Mouse (Mus musculus): ENCODE data around the gene F10. TPM values are rescaled to one million over a fixed set of nuclear protein-coding genes. Genes with fewer than 3 reads are reported as not detected.

Gene F10
- polyA plus RNA-seq, 1 experiment from 2014 or later = 0.32 TPM

DNA sequence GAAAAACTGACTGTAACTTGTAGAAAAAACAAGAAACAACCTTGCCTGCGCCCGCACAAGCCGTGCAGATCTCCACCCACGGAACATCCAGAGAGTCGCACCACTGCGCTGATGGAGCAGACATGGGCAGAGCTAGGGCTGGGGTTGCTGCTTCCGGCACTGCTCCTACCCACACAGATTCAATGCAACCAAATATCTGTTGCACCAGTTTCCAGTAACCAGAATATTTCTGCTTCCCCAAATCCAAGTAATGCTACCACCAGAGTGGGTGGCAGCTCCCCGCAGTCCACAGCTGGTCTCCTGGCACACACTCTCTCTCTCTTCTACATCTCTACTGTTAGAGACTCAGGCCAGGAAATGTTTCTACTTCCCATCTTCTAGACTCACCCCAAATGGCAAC is 15.3 kb upstream of the F10 start:
- ATAC-seq (ENCODE audit: insufficient number of reproducible peaks, insufficient read depth, low FRiP score, low TSS enrichment, low read depth) = no peak
- 85% methylated on average over 8 of the region's 8 CpGs for WGBS
- H3K4me1 ChIP-seq = no peaks in the 10 kb centered on the region
- H3K27me3 ChIP-seq = no peaks in the 10 kb centered on the region
- H3K27ac ChIP-seq = no peak overlapping the region
- H3K36me3 ChIP-seq = peaks cover 26% of the 10 kb centered on the region
- no peaks in the 10 kb centered on the region for H3K9me3 ChIP-seq
- H3K9ac ChIP-seq = no peak overlapping the region
- no peak overlapping the region for H3K4me2 ChIP-seq
- no peak overlapping the region for H3K4me3 ChIP-seq

- Histone ChIP-seq H3K27me3 (no peaks in the 10 kb centered on the region), H3K36me3 (peaks cover under 1% of the 10 kb centered on the region; the same call in 1 of the 2 replicates), H3K9ac (no peak within 1 kb of the TSS), H3K4me2 (no peak within 1 kb of the TSS), H3K9me3 (no peaks in the 10 kb centered on the region), H3K4me3 (no peak within 1 kb of the TSS), H3K4me1 (0 out of 2 replicates have a peak, but pooled peaks cover 5% of the 10 kb centered on the region), H3K27ac (no peak within 1 kb of the TSS)
- 61% methylated on average over 10 of the region's 10 CpGs for WGBS
- no peak for ATAC-seq (ENCODE audit: insufficient number of reproducible peaks, insufficient read depth, low FRiP score, low TSS enrichment, low read depth)
These were observed 11.5 kb upstream of the F10 start, which contains the start of gene F7 for GRCm38 (mm10) chr8:13025487-13026224. Gene F7, plus strand, starts transcription at chr8:13026034.

DNA sequence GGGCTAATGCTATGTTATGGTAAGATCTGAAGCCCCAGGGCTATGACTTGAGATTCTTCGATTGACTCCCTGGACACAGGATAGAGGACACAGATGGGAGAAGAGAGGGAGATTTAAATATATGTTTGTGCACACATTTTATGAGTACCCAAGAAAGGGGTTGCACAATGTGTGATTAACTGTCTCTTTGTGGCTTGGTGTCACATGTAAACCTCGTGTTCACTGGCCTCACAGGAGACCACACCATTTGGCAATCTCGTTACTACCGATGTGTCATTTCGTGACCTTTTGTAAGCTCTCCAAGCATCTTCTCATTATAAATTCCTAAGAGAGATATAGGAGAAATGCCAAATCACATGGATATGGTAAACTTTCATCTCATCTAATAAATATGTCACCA is 9.5 kb upstream of the F10 start:
- no peak for ATAC-seq (ENCODE audit: insufficient number of reproducible peaks, insufficient read depth, low FRiP score, low TSS enrichment, low read depth)
- Histone ChIP-seq H3K9ac (no peak overlapping the region), H3K27ac (no peak overlapping the region), H3K9me3 (no peaks in the 10 kb centered on the region), H3K4me2 (no peak overlapping the region), H3K36me3 (no peaks in the 10 kb centered on the region), H3K4me1 (0 out of 2 replicates have a peak, but pooled peaks cover 5% of the 10 kb centered on the region), H3K4me3 (no peak overlapping the region), H3K27me3 (no peaks in the 10 kb centered on the region)
- 88% methylated on average over 5 of the region's 5 CpGs for WGBS

DNA sequence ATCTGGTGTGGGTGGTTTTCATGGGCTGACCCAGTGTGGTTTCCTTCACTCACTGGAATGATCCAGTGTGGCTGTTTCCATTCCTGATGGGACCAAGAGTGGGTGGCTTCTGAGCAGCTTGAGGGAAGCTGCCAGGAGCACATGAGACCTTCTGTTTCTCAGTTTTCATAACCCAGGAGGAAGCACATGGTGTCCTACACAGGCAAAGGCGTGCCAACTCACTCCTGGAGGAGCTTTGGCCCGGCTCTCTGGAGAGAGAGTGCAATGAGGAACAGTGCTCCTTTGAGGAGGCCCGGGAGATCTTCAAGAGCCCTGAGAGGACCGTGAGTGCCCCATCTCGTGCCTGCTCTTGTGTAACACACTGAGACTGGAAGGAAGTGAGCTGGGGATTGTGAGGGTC is 8.6 kb upstream of the F10 start:
- H3K4me2 ChIP-seq = no peak overlapping the region
- 69% methylated on average over 5 of the region's 5 CpGs for WGBS
- ATAC-seq (ENCODE audit: insufficient number of reproducible peaks, insufficient read depth, low FRiP score, low TSS enrichment, low read depth) = no peak
- H3K27me3 ChIP-seq = no peaks in the 10 kb centered on the region
- no peaks in the 10 kb centered on the region for H3K9me3 ChIP-seq
- H3K27ac ChIP-seq = no peak overlapping the region
- H3K36me3 ChIP-seq = no peaks in the 10 kb centered on the region
- no peak overlapping the region for H3K9ac ChIP-seq
- no peak overlapping the region for H3K4me3 ChIP-seq
- H3K4me1 ChIP-seq = 0 out of 2 replicates have a peak, but pooled peaks cover 5% of the 10 kb centered on the region

- ATAC-seq (ENCODE audit: insufficient number of reproducible peaks, insufficient read depth, low FRiP score, low TSS enrichment, low read depth) = no peak
- Histone ChIP-seq H3K4me2 (no peak overlapping the region), H3K36me3 (no peaks in the 10 kb centered on the region), H3K4me3 (no peak overlapping the region), H3K9ac (no peak overlapping the region), H3K27me3 (no peaks in the 10 kb centered on the region), H3K4me1 (0 out of 2 replicates have a peak, but pooled peaks cover 7% of the 10 kb centered on the region), H3K27ac (no peak overlapping the region), H3K9me3 (no peaks in the 10 kb centered on the region)
- WGBS = 87% methylated on average over 10 of the region's 10 CpGs
These were observed 729 bp upstream of the F10 start for GRCm38 (mm10) chr8:13036346-13036812.

DNA sequence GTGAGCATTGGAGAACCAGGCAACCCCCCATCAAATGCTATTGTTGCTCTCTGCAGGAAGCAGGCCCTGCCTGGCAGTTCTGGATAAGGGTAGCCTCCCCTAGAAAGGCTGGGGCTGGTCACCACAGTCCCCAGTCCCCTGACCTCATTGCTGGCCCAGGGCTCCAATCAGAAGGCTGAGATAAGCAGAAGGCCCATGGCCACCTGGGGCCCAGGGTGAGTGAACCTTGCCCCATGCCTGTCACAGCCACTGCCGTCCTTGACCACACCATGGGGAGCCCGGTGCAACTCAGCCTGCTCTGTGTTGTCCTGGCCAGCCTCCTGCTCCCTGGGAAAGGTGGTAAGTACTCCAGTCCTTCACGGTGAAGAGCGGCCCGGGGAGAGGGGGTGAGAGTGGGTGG is 461 bp downstream of the F10 start:
- H3K4me2 ChIP-seq = no peak overlapping the region
- H3K27me3 ChIP-seq = no peaks in the 10 kb centered on the region
- H3K9me3 ChIP-seq = no peaks in the 10 kb centered on the region
- H3K27ac ChIP-seq = no peak overlapping the region
- H3K36me3 ChIP-seq = no peaks in the 10 kb centered on the region
- ATAC-seq (ENCODE audit: insufficient number of reproducible peaks, insufficient read depth, low FRiP score, low TSS enrichment, low read depth) = no peak
- no peak overlapping the region for H3K4me3 ChIP-seq
- WGBS = 53% methylated on average over 5 of the region's 5 CpGs
- H3K9ac ChIP-seq = no peak overlapping the region
- H3K4me1 ChIP-seq = 0 out of 2 replicates have a peak, but pooled peaks cover 7% of the 10 kb centered on the region

- Histone ChIP-seq H3K9me3 (no peaks in the 10 kb centered on the region), H3K27me3 (no peaks in the 10 kb centered on the region), H3K4me3 (no peak overlapping the region), H3K36me3 (no peaks in the 10 kb centered on the region), H3K4me2 (no peak overlapping the region), H3K4me1 (0 out of 2 replicates have a peak, but pooled peaks cover 7% of the 10 kb centered on the region), H3K27ac (no peak overlapping the region), H3K9ac (no peak overlapping the region)
- WGBS = 90% methylated on average over 6 of the region's 6 CpGs
- ATAC-seq (ENCODE audit: insufficient number of reproducible peaks, insufficient read depth, low FRiP score, low TSS enrichment, low read depth) = no peak
These were observed 1.9 kb downstream of the F10 start for GRCm38 (mm10) chr8:13039054-13039453.

DNA sequence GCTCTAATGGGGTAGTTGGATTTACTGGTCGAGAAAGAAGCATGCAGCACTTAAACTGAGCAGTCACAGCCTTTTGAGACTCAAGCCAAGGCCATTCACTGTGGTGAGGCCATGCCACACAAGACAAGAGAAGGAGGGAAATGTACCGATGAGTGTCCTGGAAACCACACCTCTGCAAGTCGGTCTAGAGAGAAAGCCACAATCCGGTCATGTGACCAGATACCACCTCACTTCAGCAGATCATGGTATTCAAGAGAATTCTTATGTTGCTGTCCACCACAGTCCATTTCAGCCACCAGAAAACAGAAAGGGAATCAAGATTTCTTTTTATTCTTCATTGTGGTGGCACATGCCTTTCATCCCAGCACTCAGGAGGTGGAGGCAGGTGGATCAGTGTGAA is 4.4 kb downstream of the F10 start:
- H3K4me2 ChIP-seq = no peak overlapping the region
- no peak overlapping the region for H3K9ac ChIP-seq
- ATAC-seq (ENCODE audit: insufficient number of reproducible peaks, insufficient read depth, low FRiP score, low TSS enrichment, low read depth) = no peak
- H3K9me3 ChIP-seq = no peaks in the 10 kb centered on the region
- 81% methylated on average over 4 of the region's 4 CpGs for WGBS
- no peaks in the 10 kb centered on the region for H3K27me3 ChIP-seq
- no peak overlapping the region for H3K4me3 ChIP-seq
- H3K4me1 ChIP-seq = 0 out of 2 replicates have a peak, but pooled peaks cover 6% of the 10 kb centered on the region
- no peak overlapping the region for H3K27ac ChIP-seq
- H3K36me3 ChIP-seq = no peaks in the 10 kb centered on the region

DNA sequence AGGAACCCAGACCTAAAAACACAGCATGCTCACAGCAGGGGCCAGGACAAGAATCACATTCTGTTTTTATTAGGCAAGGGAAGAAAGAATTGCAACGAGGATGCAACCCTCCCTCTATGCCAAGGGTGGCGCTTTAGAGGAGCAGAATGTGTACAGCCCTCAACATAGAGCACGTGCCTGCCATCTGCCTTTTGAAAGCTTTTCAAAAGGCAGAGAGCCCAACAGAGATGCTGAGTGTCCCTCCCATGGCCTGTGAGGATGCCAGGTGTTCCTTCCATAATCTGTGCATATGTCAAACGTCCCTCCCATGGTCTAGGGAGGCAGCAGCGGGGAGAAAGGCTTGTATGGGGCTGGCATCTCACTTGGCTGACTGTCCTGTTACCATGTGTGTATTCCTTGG is 10.5 kb downstream of the F10 start:
- H3K27me3 ChIP-seq = 0 out of 2 replicates have a peak, but pooled peaks cover 5% of the 10 kb centered on the region
- no peak overlapping the region for H3K27ac ChIP-seq
- 56% methylated on average over 5 of the region's 5 CpGs for WGBS
- H3K9ac ChIP-seq = no peak overlapping the region
- no peak overlapping the region for H3K4me3 ChIP-seq
- no peak overlapping the region for H3K4me2 ChIP-seq
- no peaks in the 10 kb centered on the region for H3K9me3 ChIP-seq
- H3K36me3 ChIP-seq = no peaks in the 10 kb centered on the region
- H3K4me1 ChIP-seq = no peaks in the 10 kb centered on the region
- ATAC-seq (ENCODE audit: insufficient number of reproducible peaks, insufficient read depth, low FRiP score, low TSS enrichment, low read depth) = no peak

- Histone ChIP-seq H3K27ac (no peak overlapping the region), H3K4me3 (no peak overlapping the region), H3K4me1 (no peaks in the 10 kb centered on the region), H3K27me3 (0 out of 2 replicates have a peak, but pooled peaks cover 5% of the 10 kb centered on the region), H3K36me3 (no peaks in the 10 kb centered on the region), H3K4me2 (no peak overlapping the region), H3K9me3 (no peaks in the 10 kb centered on the region), H3K9ac (no peak overlapping the region)
- no peak for ATAC-seq (ENCODE audit: insufficient number of reproducible peaks, insufficient read depth, low FRiP score, low TSS enrichment, low read depth)
- 77% methylated on average over 10 of the region's 10 CpGs for whole genome bisulfite sequencing
These were observed 13.4 kb downstream of the F10 start for GRCm38 (mm10) chr8:13050550-13050949.

DNA sequence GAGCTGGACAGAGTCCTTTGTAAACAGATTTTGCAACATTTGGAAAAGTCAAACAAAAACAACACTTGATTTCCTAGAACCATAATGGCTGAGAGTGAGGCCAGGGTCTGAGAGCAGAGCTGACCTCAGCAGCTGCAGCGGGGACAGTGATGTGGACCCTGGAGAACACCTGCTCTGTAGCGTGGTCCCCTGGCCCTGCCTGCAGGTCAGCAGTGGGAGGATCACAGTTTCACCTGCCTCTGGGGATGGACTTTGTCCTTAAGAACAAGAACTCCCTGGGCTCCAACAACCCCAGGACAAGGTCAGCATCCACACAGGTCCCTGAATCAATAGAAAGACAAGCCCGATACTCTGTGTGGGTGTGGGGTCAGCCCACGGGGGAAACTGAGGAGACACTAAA is 20.2 kb downstream of the F10 start:
- 86% methylated on average over 4 of the region's 4 CpGs for WGBS
- H3K27me3 ChIP-seq = no peaks in the 10 kb centered on the region
- H3K27ac ChIP-seq = no peak overlapping the region
- no peak overlapping the region for H3K4me2 ChIP-seq
- no peak overlapping the region for H3K4me3 ChIP-seq
- H3K36me3 ChIP-seq = no peaks in the 10 kb centered on the region
- peaks cover 5% of the 10 kb centered on the region; the same call in 1 of the 2 replicates for H3K4me1 ChIP-seq
- no peak for ATAC-seq (ENCODE audit: insufficient number of reproducible peaks, insufficient read depth, low FRiP score, low TSS enrichment, low read depth)
- H3K9me3 ChIP-seq = no peaks in the 10 kb centered on the region
- H3K9ac ChIP-seq = no peak overlapping the region

GRCm38 (mm10) chr8:13060441-13061150 is 23.5 kb downstream of the F10 start, which contains the start of gene Proz:
Gene Proz, plus strand, starts transcription at chr8:13060914.
- 80% methylated on average over 17 of the region's 17 CpGs for WGBS
- ATAC-seq (ENCODE audit: insufficient number of reproducible peaks, insufficient read depth, low FRiP score, low TSS enrichment, low read depth) = no peak
- peaks cover 5% of the 10 kb centered on the region; the same call in 1 of the 2 replicates for H3K4me1 ChIP-seq
- H3K36me3 ChIP-seq = no peaks in the 10 kb centered on the region
- H3K27ac ChIP-seq = no peak within 1 kb of the TSS
- H3K4me3 ChIP-seq = no peak within 1 kb of the TSS
- H3K9ac ChIP-seq = no peak within 1 kb of the TSS
- H3K4me2 ChIP-seq = no peak within 1 kb of the TSS
- H3K9me3 ChIP-seq = no peaks in the 10 kb centered on the region
- H3K27me3 ChIP-seq = no peaks in the 10 kb centered on the region
